Mouse (Mus musculus) lung, postnatal 0 days (tissue): ENCODE data around the gene Phactr1. TPM values are rescaled to one million over a fixed set of nuclear protein-coding genes. Genes with fewer than 3 reads are reported as not detected.

Source experiments
- ATAC-seq: fragments of 200-750 bp; cut with Nextera tagmentation; 2 replicates; pipeline ENCODE4 v1.8.0; 2017; ENCODE audit warnings: moderate library complexity
- DNase-seq: peaks from one replicate; pipeline ENCODE4 v3.0.0-alpha.2; 2016; ENCODE audit warnings: low spot score
- H3K27ac ChIP-seq: fragments of 300-500 bp; sonication (generic); 2 replicates; pipeline ENCODE4 v1.5.1; 2014; ENCODE audit warnings: antibody characterized with exemption, mild to moderate bottlenecking, low read length, mixed read lengths
- H3K27me3 ChIP-seq: fragments of 300-500 bp; sonication (generic); replicated peaks from 2 replicates; pipeline ENCODE4 v1.6.1; 2014; ENCODE audit warnings: low read length, mixed read lengths; ENCODE audit not compliant: insufficient read depth
- H3K36me3 ChIP-seq: fragments of 300-500 bp; sonication (generic); 2 replicates; pipeline ENCODE4 v1.6.1; 2014; ENCODE audit warnings: low read length, mixed read lengths; ENCODE audit not compliant: insufficient read depth
- H3K4me1 ChIP-seq: fragments of 300-500 bp; sonication (generic); 2 replicates; pipeline ENCODE4 v1.6.1; 2014; ENCODE audit warnings: antibody characterized with exemption, low read depth, low read length, mixed read lengths; ENCODE audit not compliant: insufficient read depth
- H3K4me2 ChIP-seq: fragments of 300-500 bp; sonication (generic); replicated peaks from 2 replicates; pipeline ENCODE4 v1.6.1; 2014; ENCODE audit warnings: low read depth, mild to moderate bottlenecking, low read length, moderate library complexity, mixed read lengths
- H3K4me3 ChIP-seq: fragments of 300-500 bp; sonication (generic); 2 replicates; pipeline ENCODE4 v1.5.1; 2014; ENCODE audit warnings: low read depth, low read length
- H3K9ac ChIP-seq: fragments of 300-500 bp; sonication (generic); replicated peaks from 2 replicates; pipeline ENCODE4 v1.6.1; 2014; ENCODE audit warnings: low read depth, mild to moderate bottlenecking
- H3K9me3 ChIP-seq: fragments of 300-500 bp; sonication (generic); 2 replicates; pipeline ENCODE4 v1.6.1; 2016; ENCODE audit warnings: low read length, mixed read lengths
- CTCF ChIP-seq: IDR thresholded peaks from 2 replicates; pipeline ENCODE4 v1.5.1; 2016; ENCODE audit warnings: antibody characterized with exemption, mild to moderate bottlenecking
- EP300 ChIP-seq: IDR thresholded peaks from 2 replicates; pipeline ENCODE4 v1.6.1; 2016; ENCODE audit warnings: antibody characterized with exemption, mild to moderate bottlenecking, control low read depth
- WGBS: fragments of 180-500 bp; shearing (Covaris S2); extraction: QIAGEN DNeasy Blood & Tissue Kit; methylation state at CpG from one replicate; pipeline ENCODE4 v1.1.7; 2014; 5-methylcytosine and 5-hydroxymethylcytosine counted together
- polyA plus RNA-seq: library from polyadenylated mRNA; unstranded; fragments of >200 nt; fragmentation: Nextera tagmentation; extraction: Ambion mirVana; gene quantifications from 2 replicates; pipeline ENCODE4 v1.2.1, GENCODE M21; 2015

The Phactr1 gene
- polyA plus RNA-seq, 1 experiment from 2014 or later: 31.4 TPM

- Histone ChIP-seq H3K4me2 (no peak overlapping the region), H3K4me1 (peaks cover 13% of the 10 kb centered on the region; the same call in 1 of the 2 replicates), H3K27ac (no peak overlapping the region), H3K36me3 (no peaks in the 10 kb centered on the region), H3K9me3 (no peaks in the 10 kb centered on the region), H3K4me3 (no peak overlapping the region), H3K9ac (no peak overlapping the region), H3K27me3 (no peaks in the 10 kb centered on the region)
- no peak for ATAC-seq
- TF ChIP-seq CTCF: no peak
- no peak for TF ChIP-seq EP300
- no peak for DNase-seq
- 53% methylated on average over 1 of the region's 1 CpGs for WGBS
Measured at GRCm38 (mm10) chr13:42872125-42872524, 191.7 kb downstream of the Phactr1 start.

DNA sequence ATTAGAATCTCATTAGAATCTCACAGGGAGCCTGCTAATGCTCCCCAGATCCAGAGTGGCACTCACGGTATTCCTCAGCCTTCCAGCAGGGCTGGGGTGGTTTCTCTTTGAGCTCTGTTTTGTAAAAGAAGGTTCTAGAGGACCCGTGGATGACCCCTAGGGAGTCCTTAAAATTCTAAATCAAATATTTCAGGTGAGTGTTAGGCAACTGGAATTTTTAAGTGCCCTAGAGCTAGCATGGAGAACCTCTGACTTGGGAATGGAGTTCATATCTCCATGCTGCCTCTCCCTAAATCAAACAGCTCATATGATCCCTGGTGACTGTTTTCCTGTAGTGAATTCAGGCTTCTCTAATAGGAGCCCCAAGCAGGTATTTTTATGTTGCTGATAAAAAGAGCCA, 197.9 kb downstream of the Phactr1 start:
- peak; percentile 71 for DNase-seq
- ATAC-seq: peak; percentile 94
- Histone ChIP-seq H3K27me3 (no peaks in the 10 kb centered on the region), H3K9ac (no peak overlapping the region), H3K36me3 (no peaks in the 10 kb centered on the region), H3K27ac (0 out of 2 replicates have a peak overlapping the region, but pooled peaks have one; percentile 21), H3K4me1 (no peaks in the 10 kb centered on the region; the same call in 1 of the 2 replicates), H3K4me3 (no peak overlapping the region), H3K4me2 (no peak overlapping the region), H3K9me3 (no peaks in the 10 kb centered on the region)
- TF ChIP-seq EP300 (peak; percentile 96), CTCF (peak; percentile 5; the same call in 1 of the 2 replicates)
- 47% methylated on average over 2 of the region's 2 CpGs for WGBS

- ATAC-seq (peak; percentile 62), DNase-seq (peak; percentile 57)
- Histone ChIP-seq H3K27me3 (no peaks in the 10 kb centered on the region), H3K4me1 (peaks cover 8% of the 10 kb centered on the region; the same call in 1 of the 2 replicates), H3K9ac (no peak overlapping the region), H3K9me3 (no peaks in the 10 kb centered on the region), H3K27ac (peak overlapping the region; percentile 22; the same call in 1 of the 2 replicates), H3K4me3 (0 out of 2 replicates have a peak overlapping the region, but pooled peaks have one; percentile 1), H3K4me2 (peak overlapping the region; percentile 36), H3K36me3 (no peaks in the 10 kb centered on the region)
- 28% methylated on average over 14 of the region's 14 CpGs for WGBS
- TF ChIP-seq CTCF (peak; percentile 45), EP300 (peak; percentile 17; the same call in 1 of the 2 replicates)
Measured at GRCm38 (mm10) chr13:42884033-42884724, 203.8 kb downstream of the Phactr1 start.

DNA sequence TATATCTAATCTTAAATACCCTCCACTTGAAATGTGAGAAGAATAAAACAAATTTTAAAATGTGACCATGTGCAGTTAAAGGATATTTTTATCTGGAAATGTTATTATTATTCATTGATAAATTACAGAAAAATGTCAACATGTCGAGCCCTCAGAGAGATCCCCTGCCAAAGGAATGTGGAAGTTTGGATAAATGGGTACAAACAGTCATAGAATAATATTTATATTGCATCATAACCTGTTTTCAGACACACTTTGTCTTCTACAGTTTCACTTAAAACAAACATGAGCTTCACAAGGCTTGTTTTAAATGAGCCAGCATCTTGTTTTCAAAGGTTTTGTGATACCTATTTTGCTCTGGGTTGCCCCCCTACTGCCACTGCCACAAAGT, 204.3 kb downstream of the Phactr1 start:
- Histone ChIP-seq H3K27ac (peak overlapping the region; percentile 83), H3K36me3 (no peaks in the 10 kb centered on the region), H3K9me3 (no peaks in the 10 kb centered on the region), H3K9ac (no peak overlapping the region), H3K4me3 (no peak overlapping the region), H3K27me3 (no peaks in the 10 kb centered on the region), H3K4me1 (peaks cover 12% of the 10 kb centered on the region; the same call in 1 of the 2 replicates), H3K4me2 (no peak overlapping the region)
- WGBS: 17% methylated on average over 1 of the region's 1 CpGs
- DNase-seq: peak; percentile 72
- peak; percentile 64 for ATAC-seq
- TF ChIP-seq CTCF (no peak), EP300 (peak; percentile 79)

GRCm38 (mm10) chr13:42887701-42888100, 207.3 kb downstream of the Phactr1 start:
- H3K36me3 ChIP-seq: no peaks in the 10 kb centered on the region
- ATAC-seq (no peak), DNase-seq (no peak)
- no peaks in the 10 kb centered on the region for H3K9me3 ChIP-seq
- no peak overlapping the region for H3K9ac ChIP-seq
- no peak for TF ChIP-seq EP300
- TF ChIP-seq CTCF: no peak
- H3K27me3 ChIP-seq: no peaks in the 10 kb centered on the region
- H3K4me1 ChIP-seq: peaks cover 14% of the 10 kb centered on the region; the same call in 1 of the 2 replicates
- WGBS: 83% methylated on average over 5 of the region's 5 CpGs
- H3K4me3 ChIP-seq: no peak overlapping the region
- no peak overlapping the region for H3K4me2 ChIP-seq
- H3K27ac ChIP-seq: no peak overlapping the region

DNA sequence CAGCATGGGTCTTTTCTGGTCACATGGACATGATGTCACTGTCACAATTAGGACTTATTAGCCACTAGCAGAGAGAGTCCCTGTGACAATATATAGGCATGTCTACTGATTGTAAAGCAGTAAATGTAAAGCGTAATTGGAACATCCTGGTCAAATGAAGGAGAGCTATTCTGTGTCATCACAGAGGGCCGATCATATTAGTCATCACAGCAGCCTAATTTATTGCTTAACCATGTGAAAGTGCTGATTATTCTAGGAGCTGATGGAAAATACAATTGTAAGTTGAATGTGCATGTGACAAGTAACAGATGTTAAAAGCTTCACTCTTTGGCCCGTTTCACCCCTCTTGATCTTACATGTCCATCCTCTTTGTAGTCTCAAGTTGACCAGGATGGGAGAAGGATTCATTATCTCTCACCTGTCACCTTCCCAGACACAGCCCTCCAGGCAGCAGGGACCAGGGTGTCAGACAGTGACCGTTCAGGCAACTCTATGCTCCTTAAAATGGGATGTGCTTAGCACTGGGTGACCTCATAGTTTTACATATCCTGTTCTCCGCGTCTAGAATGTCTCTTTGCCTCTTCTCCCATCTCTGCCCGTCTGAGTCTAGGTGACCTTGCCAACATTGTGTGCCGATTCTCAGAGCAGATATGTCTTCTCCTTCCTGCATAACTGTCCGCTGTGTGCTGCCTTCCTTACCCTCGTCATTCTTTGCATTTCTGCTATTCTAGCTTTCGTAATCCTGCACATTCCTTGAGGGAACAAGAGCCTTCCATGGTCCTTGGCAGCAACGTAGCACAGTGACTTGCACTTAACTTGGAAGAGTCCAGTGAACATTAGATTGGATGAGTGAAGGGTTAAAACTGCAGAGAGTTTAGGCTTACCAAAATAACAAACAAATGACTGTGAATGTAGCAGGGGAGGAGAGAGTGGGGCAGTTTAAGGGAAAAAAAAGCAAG, 209.4 kb downstream of the Phactr1 start:
- Histone ChIP-seq H3K4me1 (peaks cover 9% of the 10 kb centered on the region; the same call in 1 of the 2 replicates), H3K27ac (peak overlapping the region; percentile 73), H3K36me3 (no peaks in the 10 kb centered on the region), H3K4me3 (no peak overlapping the region), H3K9ac (no peak overlapping the region), H3K9me3 (no peaks in the 10 kb centered on the region), H3K27me3 (no peaks in the 10 kb centered on the region), H3K4me2 (peak overlapping the region; percentile 32; the same call in 1 of the 2 replicates)
- ATAC-seq (peak; percentile 94), DNase-seq (peak; percentile 90)
- WGBS: 31% methylated on average over 12 of the region's 12 CpGs
- TF ChIP-seq CTCF (no peak), EP300 (peak; percentile 87)
